Mouse (Mus musculus): ENCODE data around the gene Dirc2. TPM values are rescaled to one million over a fixed set of nuclear protein-coding genes. Genes with fewer than 3 reads are reported as not detected.

The Dirc2 gene
- total RNA-seq, 2 experiments from 2014 or later, result 67.7 to 72.7 TPM

DNA sequence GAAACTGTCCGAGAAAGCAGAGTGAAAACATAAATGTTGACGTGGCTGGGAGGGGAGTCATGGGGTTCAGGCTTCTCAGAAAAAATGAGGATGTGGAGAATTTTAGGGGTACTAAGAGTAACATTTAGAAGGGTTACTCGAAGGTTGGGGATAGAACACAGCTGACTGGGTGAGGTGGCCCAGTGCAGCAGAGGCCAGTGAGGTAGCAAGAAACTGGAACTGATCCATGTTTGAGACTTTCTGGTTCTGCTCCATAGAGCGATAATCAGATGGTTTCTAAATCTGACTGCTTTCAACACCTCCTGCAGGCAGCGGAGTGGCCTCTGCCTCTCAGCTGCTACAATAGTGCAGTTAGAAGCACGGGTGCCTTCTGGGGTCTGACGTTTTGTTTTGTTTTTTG lies 7.6 kb upstream of the Dirc2 start:
- intact Hi-C loops (cut with DNase I), result no loop called here
- no peak for DNase-seq (ENCODE audit: low spot score in 2 of 2)

DNA sequence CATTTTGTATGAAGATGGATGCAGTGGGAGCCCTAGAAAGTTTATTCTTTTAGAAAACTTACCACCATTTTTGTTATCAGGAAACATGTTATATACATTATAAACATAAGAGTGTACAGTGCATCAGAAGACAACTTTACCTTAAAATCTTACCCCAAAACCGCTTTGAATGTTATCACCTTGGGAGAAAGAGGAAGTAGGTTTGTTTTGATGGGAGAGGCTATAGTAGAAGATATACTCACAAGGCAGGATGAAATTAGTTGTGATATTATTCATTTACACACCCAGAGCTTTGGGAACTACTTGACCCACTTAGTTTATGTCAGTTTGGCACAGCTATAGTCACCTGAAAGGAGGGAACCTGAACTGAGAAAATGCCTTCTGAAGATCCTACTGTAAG lies 6.7 kb upstream of the Dirc2 start:
- intact Hi-C loops (cut with DNase I), result no loop called here
- DNase-seq (ENCODE audit: low spot score in 2 of 2), result no peak

DNA sequence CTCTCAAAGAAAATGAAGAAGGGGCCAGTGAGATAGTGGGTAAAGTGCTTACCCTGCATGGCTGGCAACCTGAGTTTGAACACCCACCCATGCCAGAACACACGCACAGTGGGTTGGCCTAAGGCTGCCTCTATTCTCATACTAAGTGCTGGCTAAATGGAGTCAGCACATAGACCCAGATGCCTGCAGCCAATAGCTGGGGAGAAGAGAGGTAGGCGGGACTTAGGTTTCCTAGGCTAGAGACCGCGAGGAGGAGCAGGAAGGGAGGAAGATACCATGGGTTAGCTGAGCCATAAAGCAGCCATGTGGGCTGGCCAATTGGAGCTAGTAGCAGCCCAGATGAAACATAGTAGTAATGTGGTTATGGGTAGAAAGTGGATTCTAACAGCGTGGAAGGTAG lies 3.4 kb upstream of the Dirc2 start:
- intact Hi-C loops (cut with DNase I), result no loop called here
- DNase-seq (ENCODE audit: low spot score in 2 of 2), result no peak

DNA sequence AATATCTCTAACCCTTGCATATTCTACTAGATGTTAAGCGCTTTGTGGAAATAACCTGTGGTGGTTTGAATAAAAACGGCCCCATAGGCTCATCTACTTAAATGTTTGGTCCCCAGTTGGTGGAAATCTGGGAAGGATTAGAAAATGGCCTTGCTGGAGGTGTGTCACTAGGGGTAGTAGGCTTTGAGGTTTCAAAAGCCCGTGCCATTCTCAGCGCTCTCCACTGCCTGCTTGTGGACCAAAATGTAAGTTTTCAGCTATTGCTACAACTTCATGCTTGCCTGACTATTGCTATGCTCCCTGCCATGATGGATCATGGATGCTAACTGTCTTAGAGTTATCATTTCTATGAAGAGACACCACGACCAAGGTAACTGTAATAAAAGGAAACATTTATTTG lies 2.5 kb upstream of the Dirc2 start:
- DNase-seq (ENCODE audit: low spot score in 2 of 2), result no peak
- intact Hi-C loops (cut with DNase I), result no loop called here

DNA sequence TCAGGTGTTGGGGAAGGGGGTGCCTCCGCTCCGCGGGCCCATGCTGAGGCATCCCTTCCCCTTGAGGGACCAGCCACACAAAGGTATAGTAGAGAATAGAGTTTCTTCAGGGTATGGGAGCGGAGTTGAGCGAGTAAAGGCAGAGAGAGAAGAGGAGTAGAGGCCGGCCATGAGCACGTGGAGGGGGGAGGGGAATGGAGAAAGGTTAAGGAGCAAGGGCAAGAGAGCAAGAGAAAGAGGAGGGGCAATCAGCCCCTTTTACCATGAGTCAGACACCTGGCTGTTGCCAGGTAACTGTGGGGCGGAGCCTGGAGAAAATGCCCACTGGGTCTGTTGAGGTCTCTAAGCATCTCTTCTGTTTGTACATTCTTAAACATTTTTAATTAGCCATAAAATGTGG lies 2.0 kb upstream of the Dirc2 start:
- intact Hi-C loops (cut with DNase I), result no loop called here

DNA sequence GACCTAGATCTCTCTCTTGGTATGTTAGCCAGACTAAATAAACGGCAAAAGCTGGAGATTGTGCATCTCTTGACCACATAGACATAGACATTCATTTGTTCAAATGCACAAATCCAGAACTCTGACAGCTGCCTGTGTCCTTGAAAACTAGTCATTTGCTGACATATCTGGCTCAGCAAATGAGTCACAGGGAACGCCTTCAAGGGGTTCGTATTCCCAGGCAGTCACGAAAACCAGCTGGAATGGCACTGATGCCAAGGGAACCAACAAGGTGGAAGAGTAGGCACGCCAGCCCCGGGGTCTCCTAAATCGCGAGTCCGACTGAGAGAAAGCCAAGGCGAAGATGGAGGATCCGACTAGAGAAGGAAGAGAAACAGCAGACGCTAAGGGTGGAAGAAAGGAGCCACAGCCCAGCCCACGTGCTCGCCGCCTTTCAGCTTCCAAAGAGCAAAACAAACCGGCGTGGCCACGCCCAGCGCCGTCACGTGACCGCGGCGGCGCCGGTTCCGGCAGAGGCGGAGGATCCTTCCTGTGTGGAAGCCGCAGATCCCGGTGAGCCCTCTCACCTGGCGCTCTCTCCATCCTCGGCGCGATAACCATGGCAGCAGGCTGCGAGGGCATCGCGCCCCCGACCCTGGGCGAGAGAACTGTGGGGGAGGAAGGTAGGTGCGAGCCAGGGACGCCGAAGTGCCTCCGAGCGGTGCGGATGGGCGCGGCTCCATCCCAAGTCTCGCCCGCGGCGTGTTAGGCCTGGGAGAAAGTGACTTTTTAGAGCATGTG lies 912 bp upstream of the Dirc2 start, which contains the start of gene Hspbap1:
Gene Hspbap1, plus strand, starts transcription at position 498 of the 780 bp plus-strand sequence.
- DNase-seq (ENCODE audit: low spot score in 2 of 2), result peak; percentile 93 to 95
- intact Hi-C loops (cut with DNase I), result loop anchor here (5.0 kb wide), 2 partner anchors 38 to 47 kb away; no protein-coding TSS in a partner anchor

More for the DNA sequence above, 2.0 kb upstream of the Dirc2 start:
- DNase-seq (ENCODE audit: low spot score in 2 of 2), result no peak

DNA sequence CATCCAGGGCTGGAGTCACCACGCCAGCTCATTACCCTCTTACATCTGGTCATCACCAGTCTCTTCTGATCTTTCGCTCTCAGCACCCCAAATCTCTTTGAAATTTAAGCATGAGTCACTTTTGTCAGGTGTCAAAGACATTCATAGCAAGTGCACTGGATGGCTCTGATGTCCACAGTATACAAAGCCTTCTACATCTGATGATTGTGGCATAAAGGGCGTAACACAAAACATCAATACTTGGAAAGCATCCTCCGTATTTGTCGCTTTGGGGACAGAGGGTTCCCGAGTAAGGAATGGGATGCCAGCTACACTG lies 729 bp downstream of the Dirc2 start:
- intact Hi-C loops (cut with DNase I), result loop anchor here (5.0 kb wide), 2 partner anchors 36 to 49 kb away; no protein-coding TSS in a partner anchor
- no peak for DNase-seq (ENCODE audit: low spot score in 2 of 2)

DNA sequence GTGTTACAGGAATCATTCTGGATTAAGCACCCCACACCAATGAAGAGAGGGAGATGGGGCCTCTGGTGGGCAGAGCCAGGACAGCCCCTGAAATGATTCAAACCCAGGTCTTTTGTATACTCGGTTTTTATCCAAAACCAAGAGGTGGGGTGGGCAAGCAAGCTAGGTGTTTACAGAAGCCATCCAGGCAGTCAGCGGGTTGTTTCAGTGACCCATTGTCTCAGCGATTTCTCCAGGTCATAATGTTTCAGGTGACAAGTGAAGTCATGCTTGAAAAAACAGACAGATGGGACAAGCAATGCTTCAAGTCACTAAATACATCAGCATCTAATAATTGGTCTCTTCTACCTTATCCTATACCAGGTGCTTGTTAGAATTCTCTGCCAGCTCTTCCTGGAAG lies 2.8 kb downstream of the Dirc2 start:
- intact Hi-C loops (cut with DNase I), result loop anchor here (5.0 kb wide), 2 partner anchors 34 to 51 kb away; no protein-coding TSS in a partner anchor

DNA sequence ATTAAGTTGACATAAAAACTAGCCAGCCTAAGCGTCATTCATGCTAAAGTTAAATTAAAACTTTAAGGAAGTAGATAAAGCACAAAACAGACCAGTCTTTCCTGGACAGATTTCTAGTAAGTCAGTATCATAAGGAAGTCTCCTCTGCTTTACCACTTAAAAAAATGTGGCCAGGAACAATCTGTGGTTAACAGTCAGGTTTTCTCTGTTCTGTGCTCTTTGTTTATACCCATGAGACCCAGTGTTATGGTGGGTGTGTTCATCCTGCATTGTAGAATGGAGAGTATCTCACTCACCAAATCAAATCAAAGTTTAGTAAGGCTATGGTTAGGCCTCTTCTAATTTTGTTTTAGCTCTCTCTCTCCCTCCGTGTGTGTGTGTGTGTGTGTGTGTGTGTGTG lies 3.7 kb downstream of the Dirc2 start:
- DNase-seq (ENCODE audit: low spot score in 2 of 2), result no peak

More for the DNA sequence above, 2.8 kb downstream of the Dirc2 start:
- DNase-seq (ENCODE audit: low spot score in 2 of 2), result no peak

DNA sequence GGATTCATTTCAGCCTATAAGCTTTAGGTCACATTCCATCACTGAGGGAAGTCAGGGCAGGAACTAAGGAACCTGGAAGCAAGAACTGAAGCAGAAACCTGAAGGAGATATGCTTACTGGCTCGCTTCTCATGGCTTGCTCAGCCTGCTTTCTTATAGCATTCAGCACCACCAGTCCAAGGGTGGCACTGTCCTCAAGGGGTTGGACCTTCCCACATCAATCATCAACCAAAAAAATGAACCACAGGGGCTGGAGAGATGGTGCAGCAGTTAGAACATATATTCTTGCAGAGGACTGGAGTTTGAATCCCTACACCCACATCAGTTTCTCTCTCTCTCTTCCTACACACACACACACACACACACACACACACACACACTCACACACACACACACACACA lies 4.2 kb downstream of the Dirc2 start:
- no peak for DNase-seq (ENCODE audit: low spot score in 2 of 2)
- intact Hi-C loops (cut with DNase I), result loop anchor here (5.0 kb wide), 2 partner anchors 33 to 52 kb away; no protein-coding TSS in a partner anchor

More for the DNA sequence above, 3.7 kb downstream of the Dirc2 start:
- intact Hi-C loops (cut with DNase I), result loop anchor here (5.0 kb wide), 2 partner anchors 33 to 52 kb away; no protein-coding TSS in a partner anchor

DNA sequence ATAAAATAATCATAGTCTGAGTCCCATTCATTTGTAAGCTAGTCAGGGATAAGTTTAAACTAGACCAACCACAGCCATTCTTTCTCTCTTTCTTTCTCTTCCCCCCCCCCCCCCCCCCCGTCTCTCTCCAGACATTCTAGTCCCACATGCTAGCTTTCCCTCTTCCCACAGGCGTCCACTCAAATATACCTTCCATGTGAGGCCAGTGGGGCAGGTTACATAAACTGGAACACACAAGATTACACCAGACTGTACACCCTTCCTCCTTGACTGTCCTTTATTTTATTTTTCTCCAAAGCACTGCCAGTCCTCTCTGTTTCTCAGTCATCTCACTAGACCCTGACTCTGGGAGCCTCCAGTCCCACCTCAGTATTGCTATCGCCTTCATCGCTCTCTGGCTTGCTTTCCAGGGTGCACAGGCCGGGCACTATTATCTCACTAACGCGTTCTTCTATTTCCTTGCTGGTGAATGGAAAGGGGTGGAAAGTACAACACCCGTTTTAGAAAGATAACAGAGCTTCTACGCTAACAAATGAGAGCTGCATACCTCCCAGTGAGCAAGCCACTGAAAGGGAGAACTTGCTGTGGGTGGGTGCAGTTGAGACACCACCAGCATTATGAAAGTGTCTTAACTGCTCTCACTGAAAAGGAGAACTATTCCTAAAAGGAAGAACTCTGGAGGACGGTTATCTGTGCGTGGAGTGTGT lies 5.4 kb downstream of the Dirc2 start:
- peak in 1 of 2 experiments; percentile 51 for DNase-seq (ENCODE audit: low spot score in 2 of 2)
- intact Hi-C loops (cut with DNase I), result no loop called here

DNA sequence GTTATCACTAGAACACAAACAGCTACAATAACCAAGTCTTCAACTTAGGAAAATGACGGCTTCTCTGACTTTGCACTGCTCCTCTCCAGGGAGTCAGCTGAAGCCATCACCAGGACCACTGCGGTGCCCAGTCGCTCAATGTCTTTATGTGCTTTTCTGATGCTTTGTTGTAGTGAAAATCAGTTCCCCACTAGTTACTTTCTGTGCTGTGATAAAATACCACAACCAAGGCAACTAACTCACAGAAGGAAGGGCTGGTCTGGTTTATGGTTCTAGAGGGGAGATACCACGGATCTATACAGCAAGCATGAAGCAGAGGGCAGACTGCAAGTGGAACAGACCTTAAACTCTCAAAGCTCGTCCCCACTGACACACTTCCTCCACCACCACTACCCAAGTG lies 9.8 kb downstream of the Dirc2 start:
- no peak for DNase-seq (ENCODE audit: low spot score in 2 of 2)
- intact Hi-C loops (cut with DNase I), result no loop called here

DNA sequence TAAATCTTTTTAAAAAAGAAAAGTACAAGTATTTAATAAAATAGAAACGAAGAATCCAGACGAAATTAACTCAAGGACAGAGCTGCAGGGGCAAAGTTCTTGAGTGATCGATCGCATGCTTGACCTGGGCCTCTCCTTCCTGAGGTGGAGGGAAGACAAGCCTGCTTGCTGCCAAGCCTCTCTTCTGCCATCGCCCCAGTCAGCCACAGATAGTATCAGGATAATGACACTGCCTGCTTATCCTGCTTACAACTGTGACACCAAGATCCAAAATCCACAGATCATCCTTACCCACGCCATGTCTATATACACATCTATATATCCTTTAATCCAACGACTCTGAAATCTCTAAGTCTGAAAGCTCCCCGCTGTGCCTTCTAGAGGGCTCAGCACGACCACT lies 12.5 kb downstream of the Dirc2 start:
- DNase-seq (ENCODE audit: low spot score in 2 of 2), result no peak
- intact Hi-C loops (cut with DNase I), result no loop called here

DNA sequence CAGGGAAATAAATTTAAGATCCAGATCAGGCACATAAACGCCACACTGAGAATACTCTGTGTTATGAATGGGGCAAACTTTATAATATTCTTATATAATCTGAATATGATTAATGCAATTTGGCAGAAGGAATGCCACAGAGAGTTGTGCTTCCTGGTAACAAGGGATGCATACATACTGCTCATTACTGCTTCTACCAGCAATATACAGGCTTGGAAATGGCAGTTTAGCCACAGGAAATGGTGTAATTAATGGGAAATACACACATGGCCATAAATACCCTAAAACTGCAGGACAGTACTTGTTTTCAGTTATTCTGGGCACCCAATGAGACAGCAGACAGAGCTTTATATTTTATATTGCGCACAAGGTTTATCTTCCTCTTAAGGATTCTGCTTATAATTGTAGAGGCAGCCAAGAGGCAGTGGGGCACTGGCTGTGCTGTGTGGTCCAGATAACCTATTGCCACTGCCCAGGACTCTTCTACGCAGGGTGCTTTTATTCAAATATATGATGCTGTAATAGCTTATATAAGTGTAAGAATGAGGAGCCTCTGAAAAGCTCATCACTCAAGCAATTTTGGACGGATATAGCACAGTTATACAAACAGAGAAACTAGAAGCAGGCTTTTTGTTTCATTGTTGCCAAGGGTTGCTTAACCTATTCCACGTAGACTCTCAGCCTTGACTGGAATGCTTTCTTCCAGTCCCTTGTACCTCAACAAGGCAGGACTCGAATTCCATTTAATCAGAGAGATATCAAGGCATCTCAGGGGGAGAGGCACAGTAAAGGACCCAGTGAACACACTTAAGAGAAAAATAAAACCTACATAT lies 13.4 kb downstream of the Dirc2 start:
- peak in 1 of 2 experiments; percentile 16 for DNase-seq (ENCODE audit: low spot score in 2 of 2)
- intact Hi-C loops (cut with DNase I), result no loop called here

DNA sequence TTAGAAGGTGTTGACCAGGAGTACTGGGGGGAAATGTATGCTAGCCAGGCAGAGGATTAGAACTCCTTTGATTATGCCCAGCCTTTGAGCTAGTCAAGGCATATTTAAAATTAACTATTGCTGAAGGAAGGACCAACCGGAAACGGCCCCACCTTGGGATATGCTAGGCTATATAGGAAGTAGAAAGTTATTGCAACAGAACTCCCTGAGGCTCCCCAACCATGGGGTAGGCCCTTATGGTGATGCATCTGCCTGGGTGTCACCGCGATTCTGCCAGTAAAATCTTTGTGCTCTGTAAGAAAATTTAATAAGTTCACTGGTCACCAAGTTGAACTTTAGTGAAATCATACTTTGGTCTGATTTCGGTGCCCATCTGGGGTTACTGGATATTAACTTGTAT lies 15.2 kb downstream of the Dirc2 start:
- intact Hi-C loops (cut with DNase I), result no loop called here
- no peak for DNase-seq (ENCODE audit: low spot score in 2 of 2)

DNA sequence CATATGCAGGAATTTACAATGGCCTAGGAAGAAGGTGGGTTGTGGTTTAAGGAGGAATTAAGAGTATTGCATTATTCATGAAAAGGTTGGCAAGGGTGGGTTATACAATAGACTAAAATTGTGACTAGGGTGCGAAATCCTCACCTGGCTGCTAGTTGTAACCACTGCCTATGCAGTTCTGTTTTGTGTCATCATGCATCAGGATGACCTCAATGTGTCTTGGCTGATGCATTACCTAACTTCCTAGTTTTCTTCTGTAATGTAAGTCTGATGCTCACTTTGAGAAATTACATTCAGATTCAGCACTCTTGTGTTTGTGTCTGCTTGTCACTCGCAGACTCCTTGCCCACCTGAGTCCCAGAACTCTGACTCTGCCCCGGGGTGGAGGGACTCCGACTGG lies 17.3 kb downstream of the Dirc2 start:
- intact Hi-C loops (cut with DNase I), result no loop called here
- no peak for DNase-seq (ENCODE audit: low spot score in 2 of 2)

DNA sequence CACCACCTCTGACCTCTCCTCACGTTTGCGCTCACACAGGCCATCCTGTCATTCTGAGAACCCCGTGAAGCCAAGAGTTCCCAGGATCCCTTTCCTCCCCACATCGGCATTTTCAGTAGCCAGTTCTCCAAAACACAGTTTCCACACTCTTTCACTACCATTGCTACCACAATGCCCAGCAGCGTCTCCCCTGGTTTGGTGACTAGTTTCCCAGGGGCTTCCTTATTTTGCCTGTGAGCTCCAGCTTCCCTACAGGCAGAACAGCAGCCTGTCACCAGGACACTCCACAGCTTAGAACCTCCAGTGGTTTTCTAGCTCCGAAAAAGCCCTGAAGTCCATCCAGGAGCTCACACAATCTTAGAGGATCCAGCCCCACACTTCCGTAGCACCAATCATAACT lies 19.8 kb downstream of the Dirc2 start:
- intact Hi-C loops (cut with DNase I), result no loop called here

DNA sequence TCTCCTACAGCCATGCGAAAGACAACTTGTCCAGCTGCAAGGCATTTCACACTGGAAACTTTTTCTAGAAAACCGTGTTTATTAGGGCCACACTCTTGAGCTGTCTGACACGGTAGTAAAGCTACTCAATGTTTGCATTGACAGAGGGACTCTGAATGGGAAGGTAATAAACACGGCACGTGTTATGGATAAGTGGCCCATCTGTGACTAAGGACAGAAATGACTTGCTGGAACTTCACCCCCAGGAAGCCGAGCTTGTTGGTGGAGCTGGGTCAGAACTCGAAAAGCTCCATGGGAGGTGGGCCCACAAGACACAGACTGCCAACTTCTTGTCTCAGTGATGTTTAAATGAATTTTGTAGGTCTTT lies 20.9 kb downstream of the Dirc2 start:
- intact Hi-C loops (cut with DNase I), result no loop called here
- no peak for DNase-seq (ENCODE audit: low spot score in 2 of 2)

More for the DNA sequence above, 19.8 kb downstream of the Dirc2 start:
- no peak for DNase-seq (ENCODE audit: low spot score in 2 of 2)

DNA sequence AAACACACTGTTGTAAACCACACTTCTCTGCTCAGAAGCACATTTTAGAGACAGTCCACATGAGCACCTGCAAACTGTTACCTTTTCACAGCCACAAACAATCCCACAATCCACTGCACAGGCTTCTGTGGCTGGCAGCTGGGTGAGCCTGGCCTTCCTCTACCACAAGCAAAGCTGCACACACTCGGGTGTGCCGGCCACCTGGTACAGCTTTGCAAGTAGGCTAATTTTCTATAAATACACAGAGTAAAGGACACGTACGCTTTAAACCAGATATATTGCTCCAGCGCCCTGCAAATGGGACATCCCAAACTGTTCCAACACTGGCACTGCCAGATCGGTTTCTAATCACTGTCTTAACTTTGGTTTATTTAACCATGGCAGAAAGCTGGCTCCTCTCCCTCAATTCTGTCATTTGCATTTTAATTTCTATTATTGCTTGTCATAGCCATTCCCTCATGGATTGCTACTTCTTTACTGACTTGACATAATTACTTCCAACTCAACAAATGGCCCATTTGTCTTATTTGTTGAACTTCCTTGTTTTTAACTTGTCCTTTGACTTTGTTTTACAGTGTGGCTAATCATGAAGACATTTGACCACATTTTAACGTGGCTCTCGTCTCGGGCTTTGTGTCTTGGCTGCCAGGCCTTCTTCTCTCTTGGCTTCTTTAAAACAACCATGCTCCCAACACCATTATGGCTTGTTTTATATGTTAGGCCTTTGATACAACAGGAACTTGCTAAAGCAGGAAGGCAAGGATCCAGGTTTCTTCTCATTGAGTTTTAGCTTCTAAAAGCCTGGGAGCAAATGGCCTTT lies 21.5 kb downstream of the Dirc2 start:
- intact Hi-C loops (cut with DNase I), result no loop called here
- DNase-seq (ENCODE audit: low spot score in 2 of 2), result peak in 1 of 2 experiments; percentile 24
